Mouse (Mus musculus) CH12.LX (cell line): ENCODE measurements around the gene Kctd15.

Source experiments
- CTCF ChIP-seq, 2 experiments: IDR thresholded peaks in 1 of 2; conservative IDR thresholded peaks in 1 of 2; 2 replicates each; pipeline ENCODE4 v1.5.1; 2011 to 2012; ENCODE audit warnings: low read depth in 2 of 2, low read length in 2 of 2, improper control_type of control experiment in 1 of 2, inconsistent platforms in 1 of 2, mild to moderate bottlenecking in 1 of 2, moderate library complexity in 1 of 2
- SMC3 ChIP-seq: IDR thresholded peaks from 2 replicates; pipeline ENCODE4 v1.6.1; 2011; ENCODE audit warnings: low read depth, low read length, improper control_type of control experiment
- ZNF384 ChIP-seq: IDR thresholded peaks from 2 replicates; pipeline ENCODE4 v1.6.1; 2012; ENCODE audit warnings: low read depth, low read length, improper control_type of control experiment, inconsistent platforms

DNA sequence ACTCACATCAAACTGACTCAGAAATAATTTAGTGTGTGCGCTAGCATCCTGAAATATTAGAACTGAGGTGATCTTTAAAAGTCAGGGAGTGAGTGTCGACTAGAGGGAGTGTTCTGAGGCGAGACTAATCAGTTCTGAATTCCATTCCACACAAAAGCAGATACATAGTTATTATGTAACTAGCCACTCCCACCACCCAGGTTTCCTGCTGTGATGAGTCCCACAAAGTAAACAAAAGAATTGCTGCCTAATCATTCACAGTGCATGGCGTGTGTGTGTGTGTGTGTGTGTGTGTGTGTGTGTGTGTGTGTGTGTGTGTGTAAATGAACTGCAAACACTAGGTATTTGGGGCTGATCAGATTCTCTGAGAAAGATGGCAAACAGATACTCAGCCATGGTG, 47.9 kb upstream of the Kctd15 start:
- TF ChIP-seq SMC3 (no peak), ZNF384 (no peak), CTCF (conservative IDR thresholded peaks at IDR 0.05 in 1 of 2, IDR thresholded peaks at IDR 0.05 in 1 of 2; ENCODE audit: low read depth in 2 of 2, low read length in 2 of 2) (no peak)
